Mouse (Mus musculus) ES-Bruce4 (cell line): Measurements from ENCODE around the gene Tbc1d16.

ENCODE experiments used
- CTCF ChIP-seq: IDR thresholded peaks from one replicate; pipeline ENCODE4 v1.8.1; 2011; ENCODE audit warnings: low read depth, low read length
- POLR2A ChIP-seq: IDR thresholded peaks from one replicate; pipeline ENCODE4 v1.8.1; 2011; ENCODE audit warnings: low read length; ENCODE audit not compliant: insufficient read depth

GRCm38 (mm10) chr11:119190498-119190897 is 37.8 kb downstream of the Tbc1d16 start:
- TF ChIP-seq POLR2A (no peak), CTCF (peak; percentile 68)
